Mouse (Mus musculus): ENCODE data around the gene Zfp367. TPM values are rescaled to one million over a fixed set of nuclear protein-coding genes. Genes with fewer than 3 reads are reported as not detected.

Zfp367 gene
- polyA plus RNA-seq, 1 experiment from 2014 or later, result 12.6 TPM

Other genes starting within 250 kb of the Zfp367 start
- not detected in 2 replicates for gene Hsd17b3, start 64.0 kb downstream of the Zfp367 start, polyA plus RNA-seq (2016; fragmentation: Nextera tagmentation; extraction: Ambion mirVana)
- 3.0 TPM in 2 replicates for gene Slc35d2, start 23.8 kb downstream of the Zfp367 start, polyA plus RNA-seq (2016; fragmentation: Nextera tagmentation; extraction: Ambion mirVana)
- 14.5 and 18.4 TPM in 2 replicates for gene Habp4, start 8.6 kb upstream of the Zfp367 start, polyA plus RNA-seq (2016; fragmentation: Nextera tagmentation; extraction: Ambion mirVana)
- 34.9 and 43.5 TPM in 2 replicates for gene Cdc14b, start 122.1 kb upstream of the Zfp367 start, polyA plus RNA-seq (2016; fragmentation: Nextera tagmentation; extraction: Ambion mirVana)
- gene Aaed1, start 159.5 kb upstream of the Zfp367 start, polyA plus RNA-seq (2016; fragmentation: Nextera tagmentation; extraction: Ambion mirVana), result 32.5 and 33.0 TPM in 2 replicates
- gene Ctsl, start 217.7 kb upstream of the Zfp367 start, polyA plus RNA-seq (2016; fragmentation: Nextera tagmentation; extraction: Ambion mirVana), result 100 and 108 TPM in 2 replicates

Data from limb, embryonic 10.5 days (tissue).